Mouse (Mus musculus) heart, embryonic 10.5 days (tissue): ENCODE measurements around the gene Rdh13. TPM values are rescaled to one million over a fixed set of nuclear protein-coding genes. Genes with fewer than 3 reads are reported as not detected.
"Not testable (repeated sequence)": the region's sequence is repeated elsewhere in the genome, so short reads cannot be mapped to it uniquely, and the experiment has no call there.

ENCODE experiments used
- DNase-seq: peaks from one replicate; pipeline ENCODE4 v3.0.0-alpha.2; 2017; ENCODE audit warnings: low spot score
- H3K27ac ChIP-seq: fragments of 300-500 bp; sonication (generic); 2 replicates; pipeline ENCODE4 v1.5.1; 2016; ENCODE audit warnings: mild to moderate bottlenecking
- H3K27me3 ChIP-seq: fragments of 300-500 bp; sonication (generic); 2 replicates; pipeline ENCODE4 v1.6.1; 2016; ENCODE audit warnings: mild to moderate bottlenecking; ENCODE audit not compliant: poor library complexity, insufficient read depth, severe bottlenecking
- H3K36me3 ChIP-seq: fragments of 300-500 bp; sonication (generic); 2 replicates; pipeline ENCODE4 v1.6.1; 2016; ENCODE audit warnings: mild to moderate bottlenecking, moderate library complexity
- H3K4me1 ChIP-seq: fragments of 300-500 bp; sonication (generic); 2 replicates; pipeline ENCODE4 v1.6.1; 2016; ENCODE audit warnings: mild to moderate bottlenecking
- H3K4me3 ChIP-seq: fragments of 300-500 bp; sonication (generic); 2 replicates; pipeline ENCODE4 v1.5.1; 2016; ENCODE audit warnings: mild to moderate bottlenecking, moderate library complexity
- H3K9me3 ChIP-seq: fragments of 300-500 bp; sonication (generic); 2 replicates; pipeline ENCODE4 v1.6.1; 2016; ENCODE audit warnings: mild to moderate bottlenecking, moderate library complexity
- WGBS: fragments of 180-500 bp; shearing (Covaris S2); methylation state at CpG from one replicate; pipeline ENCODE4 v1.1.7; 2016; 5-methylcytosine and 5-hydroxymethylcytosine counted together
- microRNA-seq: library from miRNA; unstranded; fragments of <30 nt; microRNA quantifications from one replicate; pipeline ENCODE4, GENCODE M21; 2017
- polyA plus RNA-seq: library from polyadenylated mRNA; unstranded; fragments of >200 nt; fragmentation: Nextera tagmentation; extraction: Ambion mirVana; gene quantifications from 2 replicates; pipeline ENCODE4 v1.2.1, GENCODE M21; 2016

Gene Rdh13
- polyA plus RNA-seq, 1 experiment from 2014 or later = 32.9 TPM

DNA sequence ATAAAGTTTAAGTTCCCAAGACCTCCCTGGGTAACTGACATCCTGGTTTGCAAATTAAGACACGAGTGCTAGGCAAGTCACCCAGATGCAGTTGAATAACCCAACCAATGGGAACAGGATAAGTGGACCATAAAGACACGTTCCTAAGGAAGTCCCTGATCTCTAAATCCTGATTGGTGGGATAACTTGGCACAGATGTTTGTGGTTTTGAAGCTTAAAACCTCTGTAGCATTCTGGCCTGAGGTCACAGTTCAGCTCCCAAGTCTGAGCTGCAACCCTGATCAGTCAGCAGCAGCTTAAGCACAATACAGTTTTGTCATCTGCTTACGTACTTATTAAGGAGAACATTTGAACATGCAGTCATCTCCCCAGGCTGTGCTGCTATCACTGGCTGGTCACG, 25.2 kb downstream of the Rdh13 start:
- no peak overlapping the region for H3K4me3 ChIP-seq
- H3K27ac ChIP-seq = no peak overlapping the region
- H3K4me1 ChIP-seq = no peaks in the 10 kb centered on the region
- WGBS = 61% methylated on average over 4 of the region's 4 CpGs
- no peaks in the 10 kb centered on the region for H3K9me3 ChIP-seq
- H3K27me3 ChIP-seq = no peaks in the 10 kb centered on the region
- peaks cover 18% of the 10 kb centered on the region for H3K36me3 ChIP-seq
- peak; percentile 9 for DNase-seq

DNA sequence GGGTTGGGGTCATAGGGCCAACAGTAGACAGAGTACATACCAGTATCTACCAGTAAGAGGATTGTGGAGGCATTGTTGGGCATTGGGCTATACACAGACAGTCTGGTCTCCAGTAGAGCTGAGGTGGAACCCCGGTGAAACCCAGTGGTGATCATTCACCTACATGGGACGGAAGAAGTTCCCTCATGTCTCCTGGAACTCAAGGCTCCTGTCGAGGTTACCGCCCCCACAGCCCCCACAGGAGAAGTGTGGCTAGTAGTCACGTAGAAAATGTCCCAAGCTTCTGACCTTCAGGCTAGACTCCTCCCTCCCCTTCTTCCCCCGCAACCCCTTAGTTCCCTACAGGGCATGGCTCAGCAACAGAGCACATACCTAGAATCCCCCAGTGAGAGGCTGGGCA, 25.8 kb downstream of the Rdh13 start:
- no peaks in the 10 kb centered on the region for H3K27me3 ChIP-seq
- peak; percentile 17 for DNase-seq
- H3K27ac ChIP-seq = no peak overlapping the region
- 81% methylated on average over 6 of the region's 6 CpGs for WGBS
- H3K36me3 ChIP-seq = peaks cover 12% of the 10 kb centered on the region
- H3K4me1 ChIP-seq = no peaks in the 10 kb centered on the region
- no peak overlapping the region for H3K4me3 ChIP-seq
- H3K9me3 ChIP-seq = no peaks in the 10 kb centered on the region

DNA sequence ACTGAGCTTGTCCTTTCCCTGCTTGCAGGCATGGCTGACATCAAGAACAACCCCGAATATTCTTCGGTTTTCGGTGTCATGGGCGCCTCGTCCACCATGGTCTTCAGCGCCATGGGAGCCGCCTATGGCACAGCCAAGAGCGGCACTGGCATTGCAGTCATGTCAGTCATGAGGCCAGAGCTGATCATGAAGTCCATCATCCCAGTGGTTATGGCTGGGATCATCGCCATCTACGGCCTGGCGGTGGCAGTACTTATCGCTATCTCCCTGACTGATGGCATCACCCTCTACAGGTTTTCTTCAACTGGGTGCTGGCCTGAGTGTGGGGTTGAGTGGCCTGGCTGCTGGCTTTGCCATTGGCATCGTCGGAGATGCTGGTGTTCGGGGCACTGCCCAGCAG, 33.0 kb downstream of the Rdh13 start:
- not testable (repeated sequence) for H3K27ac ChIP-seq, H3K4me1 ChIP-seq, H3K4me3 ChIP-seq, H3K9me3 ChIP-seq, H3K27me3 ChIP-seq, H3K36me3 ChIP-seq
- peak; percentile 64 for DNase-seq
- WGBS = 89% methylated on average over 15 of the region's 15 CpGs

DNA sequence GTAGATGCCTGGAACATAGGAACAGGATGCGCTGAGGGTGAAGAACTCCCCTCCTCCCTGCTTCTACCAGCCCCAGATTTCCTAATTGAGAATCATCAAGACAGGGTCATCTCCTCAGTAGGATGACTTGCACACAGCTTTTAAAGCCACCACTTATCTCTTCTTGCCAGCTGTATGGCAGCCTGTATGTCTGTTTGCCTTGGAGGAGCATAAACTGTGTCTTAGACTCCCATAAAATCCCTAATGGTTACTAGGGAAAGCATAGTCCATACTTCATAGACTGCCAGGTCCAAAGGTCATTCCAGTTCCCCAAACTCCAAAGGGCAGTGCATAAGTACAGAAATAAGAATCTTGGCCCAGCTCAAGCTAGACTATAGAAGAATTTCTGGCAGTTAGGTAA, 47.7 kb downstream of the Rdh13 start, which contains the start of gene Gp6:
Gene Gp6 (minus strand): TSS at position 15 of the 400 bp plus-strand sequence.
- no peak for DNase-seq
- 78% methylated on average over 1 of the region's 1 CpGs for WGBS
- Histone ChIP-seq H3K4me1 (no peaks in the 10 kb centered on the region), H3K36me3 (no peaks in the 10 kb centered on the region), H3K27me3 (no peaks in the 10 kb centered on the region), H3K4me3 (no peak within 1 kb of the TSS), H3K27ac (no peak within 1 kb of the TSS), H3K9me3 (no peaks in the 10 kb centered on the region; the same call in 1 of the 2 replicates)

Small RNA genes within 50 kb of the gene (microRNA-seq; reads per million reads assigned to microRNA genes)
- gene Gm24605 = not detected
- gene Gm24752 = not detected
- gene Gm25349 = not detected

Other genes with a start within 250 kb of the Rdh13 start
- gene Lilra5, start 207.9 kb downstream of the Rdh13 start, polyA plus RNA-seq = not detected in 2 replicates
- gene Ncr1, start 107.9 kb downstream of the Rdh13 start, polyA plus RNA-seq = not detected in 2 replicates
- gene Gp6, start 47.9 kb downstream of the Rdh13 start, polyA plus RNA-seq = 0.35 and 0.57 TPM in 2 replicates
- gene Eps8l1, start 15.0 kb upstream of the Rdh13 start, polyA plus RNA-seq = 1.7 and 4.6 TPM in 2 replicates
- gene Ppp1r12c, start 56.0 kb upstream of the Rdh13 start, polyA plus RNA-seq = 30.9 and 46.0 TPM in 2 replicates
- 97.0 and 167 TPM in 2 replicates for gene Tnnt1, start 70.7 kb upstream of the Rdh13 start, polyA plus RNA-seq
- gene Tnni3, start 78.6 kb upstream of the Rdh13 start, polyA plus RNA-seq = 960 and 1,463 TPM in 2 replicates
- 0.63 and 0.65 TPM in 2 replicates for gene Dnaaf3, start 86.8 kb upstream of the Rdh13 start, polyA plus RNA-seq
- 1.0 and 2.8 TPM in 2 replicates for gene Syt5, start 101.9 kb upstream of the Rdh13 start, polyA plus RNA-seq
- not detected in 2 replicates for gene Ptprh, start 158.4 kb upstream of the Rdh13 start, polyA plus RNA-seq
- 2.8 and 4.4 TPM in 2 replicates for gene Tmem86b, start 185.8 kb upstream of the Rdh13 start, polyA plus RNA-seq
- 8.7 and 16.0 TPM in 2 replicates for gene Ppp6r1, start 213.4 kb upstream of the Rdh13 start, polyA plus RNA-seq
- gene Hspbp1, start 239.4 kb upstream of the Rdh13 start, polyA plus RNA-seq = 105 and 118 TPM in 2 replicates
- gene Brsk1, start 245.0 kb upstream of the Rdh13 start, polyA plus RNA-seq = 0.89 and 1.0 TPM in 2 replicates